24 mouse cellular contexts compared by ENCODE assay signal in genomic region chr12:98284477-98284876, GRCm38 (mm10). TPM values are rescaled to one million over a fixed set of nuclear protein-coding genes. Genes with fewer than 3 reads are reported as not detected.
DNase-seq lines count a peak whose midpoint lies in the region.
"Had no signal": no experiment of that assay in that cellular context is flagged by ENCODE, and none has a peak within 500 bp of the region (broad histone marks: within the 10 kb centered on the region; RNA-seq: fewer than 3 reads in every experiment).

No protein-coding gene starts in this region.

- H3K27ac ChIP-seq in heart, embryonic 10.5 days = no peak overlapping the region
- H3K27ac ChIP-seq: embryonic facial prominence, embryonic 13.5 days; embryonic facial prominence, embryonic 15.5 days; forebrain, embryonic 10.5 days; forebrain, embryonic 12.5 days had no signal

- DNase-seq in 3134 (ENCODE audit: extremely low read depth, insufficient read length, low spot score) (peak; percentile 41), 3T3-L1 (ENCODE audit: low read depth, low spot score) (peak; percentile 88), NIH3T3 (ENCODE audit: low read depth) (peak; percentile 7)
- no peak for DNase-seq in gastrocnemius, adult 18-20 months (ENCODE audit: low spot score)
- no peak for DNase-seq in heart, adult 11 months
- DNase-seq in heart, embryonic 10.5 days (ENCODE audit: low spot score) = no peak
- DNase-seq: adrenal gland, adult 2 months; adrenal gland, postnatal 14 days; adrenal gland, postnatal 36 days; cerebellum, adult 11 months; cerebellum, adult 18-20 months; cerebellum, adult 8-10 months; cerebellum, adult 9-11 months; cerebellum, postnatal 14 days; cerebellum, postnatal 36 days; embryo, embryonic 11 days had no signal

- no peaks in the 10 kb centered on the region for H3K4me1 ChIP-seq in heart, embryonic 10.5 days
- H3K4me1 ChIP-seq: forebrain, embryonic 10.5 days; forebrain, embryonic 12.5 days had no signal

- no peaks in the 10 kb centered on the region for H3K36me3 ChIP-seq in heart, embryonic 10.5 days
- H3K36me3 ChIP-seq: embryonic facial prominence, embryonic 13.5 days; embryonic facial prominence, embryonic 15.5 days; forebrain, embryonic 10.5 days; forebrain, embryonic 12.5 days; G1E had no signal

- 88% methylated on average over 3 of the region's 3 CpGs for WGBS in heart, embryonic 10.5 days

- no peak overlapping the region for H3K4me3 ChIP-seq in heart, embryonic 10.5 days
- H3K4me3 ChIP-seq: embryonic facial prominence, embryonic 13.5 days; embryonic facial prominence, embryonic 15.5 days; erythroblast, embryonic 14.5 days; forebrain, embryonic 10.5 days; forebrain, embryonic 12.5 days had no signal

- H3K9me3 ChIP-seq in heart, embryonic 10.5 days = no peaks in the 10 kb centered on the region
- H3K9me3 ChIP-seq: embryonic facial prominence, embryonic 13.5 days; embryonic facial prominence, embryonic 15.5 days; forebrain, embryonic 10.5 days; forebrain, embryonic 12.5 days; G1E had no signal

- H3K27me3 ChIP-seq in heart, embryonic 10.5 days (ENCODE audit: insufficient read depth, poor library complexity, severe bottlenecking) = no peaks in the 10 kb centered on the region
- H3K27me3 ChIP-seq: embryonic facial prominence, embryonic 13.5 days; embryonic facial prominence, embryonic 15.5 days; forebrain, embryonic 12.5 days had no signal

RNA-seq across cellular contexts. Expression of gene Gpr65, which starts 16.0 kb away (rescaled TPM):
- under 1 TPM in 1 of 2 experiments, not detected in 1; 0.14 TPM for total RNA-seq in gastrocnemius, adult 18-20 months (2021)
- polyA plus RNA-seq in heart, embryonic 10.5 days (2016; fragmentation: Nextera tagmentation; extraction: Ambion mirVana) = 0.11 and 0.34 TPM in 2 replicates
- polyA plus RNA-seq: C2C12; erythroblast, embryonic 14.5 days; forebrain, embryonic 16.5 days had no signal

RNA-seq across cellular contexts. Expression of gene Galc, which starts 25.2 kb away (rescaled TPM):
- 1 to 10 TPM; 5.3 to 5.5 TPM for total RNA-seq in gastrocnemius, adult 18-20 months (2021)
- polyA plus RNA-seq in heart, embryonic 10.5 days (2016; fragmentation: Nextera tagmentation; extraction: Ambion mirVana) = 9.7 and 11.2 TPM in 2 replicates
- polyA plus RNA-seq: erythroblast, embryonic 14.5 days had no signal

Comparison
In these comparisons a context has a peak if more than half of its experiments do, and no peak if none do; other contexts are left out.
1. DNase-seq: peak in 3134 (single experiment), 3T3-L1 (single experiment) and NIH3T3 (single experiment); none in gastrocnemius, adult 18-20 months (single experiment), heart, adult 11 months (single experiment) and heart, embryonic 10.5 days (single experiment).